Mouse (Mus musculus): ENCODE results near the gene Rplp0. TPM values are rescaled to one million over a fixed set of nuclear protein-coding genes. Genes with fewer than 3 reads are reported as not detected.
"Not testable (repeated sequence)": the region's sequence is repeated elsewhere in the genome, so short reads cannot be mapped to it uniquely, and the experiment has no call there.

Rplp0 gene
- polyA plus RNA-seq, 1 experiment from 2014 or later = 1,079 TPM

DNA sequence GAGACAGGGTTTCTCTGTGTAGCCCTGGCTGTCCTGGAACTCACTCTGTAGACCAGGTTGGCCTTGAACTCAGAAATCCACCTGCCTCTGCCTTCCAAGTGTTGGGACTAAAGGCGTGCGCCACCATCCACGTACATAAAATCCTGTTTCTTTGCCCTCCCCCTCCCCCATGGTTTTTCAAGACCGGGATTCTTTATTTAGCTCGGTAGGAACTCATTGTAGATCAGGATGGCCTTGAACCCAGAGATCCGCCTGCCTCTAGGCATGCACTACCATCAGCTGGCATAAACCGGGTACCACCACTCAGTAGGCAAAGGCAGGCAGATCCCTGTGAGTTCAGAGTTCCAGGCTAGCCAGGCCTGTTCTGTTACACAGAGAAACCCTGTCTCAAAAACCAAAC is 42.4 kb upstream of the Rplp0 start:
- in situ Hi-C loops (cut with MboI; ENCODE audit: low pct_unique_long_range_greater_than_20kb) = loop anchor here (25.0 kb wide), 1 partner anchor 1530 kb away; the partner anchor contains the start of gene Ssh1
- TF ChIP-seq CTCF (IDR thresholded peaks at IDR 0.05) = no peak
- CTCF ChIA-PET = interaction anchor here (1.2 kb wide), 1 partner anchor 15 kb away, joined by 3 read pairs; no protein-coding TSS in a partner anchor
- H3K27me3 ChIP-seq = no peaks in the 10 kb centered on the region
- POLR2A ChIA-PET = interaction anchor here (0.6 to 1.1 kb wide), 3 partner anchors 12 to 103 kb away, joined by 3 to 4 read pairs (median 4); no protein-coding TSS in a partner anchor
- DNase-seq (ENCODE audit: low read depth, low spot score) (no peak), ATAC-seq (no peak)

DNA sequence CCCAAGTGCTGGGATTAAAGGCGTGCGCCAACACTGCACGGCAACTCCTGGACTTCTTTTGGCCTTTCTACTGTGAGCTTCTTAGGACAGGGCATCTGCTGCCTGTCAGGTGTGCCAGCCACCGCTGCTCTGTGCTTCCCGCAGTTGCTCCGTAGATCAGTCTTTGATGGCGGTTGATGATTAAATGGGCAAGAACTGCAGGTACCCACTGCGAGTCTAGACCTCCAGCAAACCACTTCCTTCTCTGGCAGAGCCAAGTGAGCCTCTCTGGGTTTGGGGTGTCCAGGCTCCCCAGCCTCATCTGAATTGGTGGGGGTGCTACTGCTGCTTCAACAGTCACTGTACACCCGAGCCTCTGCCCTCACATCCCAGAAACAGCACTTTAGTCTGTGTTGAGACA is 41.8 kb upstream of the Rplp0 start:
- TF ChIP-seq CTCF (IDR thresholded peaks at IDR 0.05) = no peak
- ChIA-PET POLR2A (interaction anchor here (0.6 to 1.1 kb wide), 2 partner anchors 11 to 18 kb away, joined by 3 to 4 read pairs; no protein-coding TSS in a partner anchor), CTCF (no interaction called here)
- ATAC-seq (no peak), DNase-seq (ENCODE audit: low read depth, low spot score) (no peak)
- no peaks in the 10 kb centered on the region for H3K27me3 ChIP-seq
- in situ Hi-C loops (cut with MboI; ENCODE audit: low pct_unique_long_range_greater_than_20kb) = loop anchor here (25.0 kb wide), 1 partner anchor 1530 kb away; the partner anchor contains the start of gene Ssh1

DNA sequence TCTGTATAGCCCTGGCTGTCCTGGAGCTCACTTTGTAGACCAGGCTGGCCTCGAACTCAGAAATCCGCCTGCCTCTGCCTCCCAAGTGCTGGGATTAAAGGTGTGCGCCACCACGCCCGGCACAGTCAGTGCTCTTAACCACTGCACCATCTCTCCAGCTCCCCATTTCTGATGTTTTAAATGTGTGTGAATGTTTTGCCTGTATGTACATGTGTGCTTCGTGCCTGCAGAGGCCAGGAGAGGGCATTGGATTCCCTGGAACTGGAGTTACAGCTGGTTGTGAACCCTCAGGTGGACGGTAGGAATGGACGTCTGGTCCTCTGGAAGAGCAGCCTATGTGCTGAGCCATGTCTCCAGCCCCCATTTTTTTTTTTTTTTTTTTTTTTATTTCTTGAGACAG is 41.1 kb upstream of the Rplp0 start:
- DNase-seq (ENCODE audit: low read depth, low spot score); H3K27me3 ChIP-seq; ATAC-seq: not testable (repeated sequence)
- ChIA-PET POLR2A (interaction anchor here (1.1 kb wide), 1 partner anchor 11 kb away, joined by 4 read pairs; no protein-coding TSS in a partner anchor), CTCF (interaction anchor here (1.8 kb wide), 1 partner anchor 10 kb away, joined by 4 read pairs; no protein-coding TSS in a partner anchor)
- in situ Hi-C loops (cut with MboI; ENCODE audit: low pct_unique_long_range_greater_than_20kb) = loop anchor here (25.0 kb wide), 1 partner anchor 1531 kb away; the partner anchor contains the start of gene Ssh1

DNA sequence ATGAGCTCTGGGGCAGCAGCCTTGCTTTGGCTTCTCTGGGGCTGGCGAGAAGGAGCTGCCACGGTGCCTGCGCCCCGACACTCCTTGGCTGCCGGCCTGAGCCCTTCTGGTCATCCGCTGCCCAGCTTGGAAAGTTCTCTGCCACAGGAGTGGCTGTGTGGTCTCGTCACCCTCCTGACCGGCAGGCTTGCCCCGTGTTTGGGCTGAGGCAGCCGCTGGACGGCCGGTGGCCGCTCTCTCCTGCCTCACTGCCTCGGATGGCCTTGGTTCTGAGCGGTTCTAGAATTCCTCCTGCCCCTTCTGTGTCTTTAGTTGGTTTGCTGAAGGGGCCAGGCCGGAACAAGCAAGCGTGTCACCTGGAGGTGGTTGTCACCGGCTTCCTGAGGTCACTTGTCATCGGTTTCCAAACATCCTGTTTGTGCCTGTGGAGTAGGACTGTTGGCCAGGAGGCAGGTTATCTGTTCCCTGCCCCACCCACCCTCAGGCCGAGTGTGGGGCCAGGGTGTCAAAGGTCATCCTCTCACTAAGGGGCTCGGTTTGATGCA is 38.9 kb upstream of the Rplp0 start:
- CTCF ChIA-PET = interaction anchor here (3.9 to 6.6 kb wide), 2 partner anchors 10 to 18 kb away, joined by 14 to 48 read pairs; no protein-coding TSS in a partner anchor
- POLR2A ChIA-PET = interaction anchor here (2.0 kb wide), 1 partner anchor 11 kb away, joined by 4 read pairs; no protein-coding TSS in a partner anchor
- TF ChIP-seq CTCF (IDR thresholded peaks at IDR 0.05) = no peak
- no peaks in the 10 kb centered on the region for H3K27me3 ChIP-seq
- no peak for DNase-seq (ENCODE audit: low read depth, low spot score)
- no peak for ATAC-seq
- in situ Hi-C loops (cut with MboI; ENCODE audit: low pct_unique_long_range_greater_than_20kb) = loop anchor here (25.0 kb wide), 1 partner anchor 1533 kb away; the partner anchor contains the start of gene Ssh1

DNA sequence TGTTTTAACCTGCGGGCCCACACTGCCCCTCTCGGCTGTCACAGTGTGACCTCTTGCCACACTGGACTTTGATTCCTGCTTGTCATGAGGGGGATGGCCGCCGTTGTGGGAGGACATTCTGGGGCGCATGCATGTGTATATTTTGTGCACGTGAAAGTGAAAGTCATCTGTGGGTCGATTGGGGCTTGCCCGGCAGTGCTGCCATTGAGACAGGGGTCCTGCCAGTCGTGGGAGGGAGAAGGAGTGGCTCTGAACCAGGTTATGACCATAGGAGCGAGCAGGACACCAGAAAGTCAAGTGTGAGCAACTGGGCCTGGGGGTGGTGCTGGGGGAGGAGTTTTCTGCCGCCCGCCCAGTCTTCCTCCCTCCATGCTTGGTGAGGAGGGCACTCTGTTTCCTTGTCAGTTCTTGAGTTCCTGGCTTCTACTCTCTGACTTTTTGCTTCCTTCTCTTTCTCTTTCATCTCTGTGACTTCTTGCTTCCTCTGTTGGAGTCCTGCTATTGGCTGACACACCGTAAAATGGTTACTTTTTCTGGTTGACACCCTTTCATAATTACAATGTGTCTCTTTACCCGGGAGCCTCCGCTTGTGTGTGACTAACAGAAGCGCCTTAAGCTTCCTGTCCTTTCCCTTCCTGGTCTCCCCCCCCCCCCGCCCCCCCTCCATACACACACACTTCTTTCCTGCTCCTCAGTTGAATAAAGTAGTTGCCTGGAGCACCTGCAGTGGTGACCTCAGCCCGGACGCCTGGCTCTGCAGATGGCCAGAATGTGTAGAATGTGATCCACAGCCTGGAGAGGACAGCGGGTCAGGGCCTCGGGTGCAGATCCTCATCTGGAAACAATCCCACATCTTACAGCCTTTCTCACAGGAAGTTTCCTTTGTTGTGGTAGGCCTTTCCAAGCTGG is 37.5 kb upstream of the Rplp0 start:
- ChIA-PET CTCF (interaction anchor here (3.9 to 6.6 kb wide), 2 partner anchors 11 to 16 kb away, joined by 14 to 48 read pairs; no protein-coding TSS in a partner anchor), POLR2A (interaction anchor here (0.6 to 1.8 kb wide), 8 partner anchors 11 to 140 kb away, joined by 3 to 7 read pairs (median 4); no protein-coding TSS in a partner anchor)
- no peak for TF ChIP-seq CTCF (IDR thresholded peaks at IDR 0.05)
- DNase-seq (ENCODE audit: low read depth, low spot score) (no peak), ATAC-seq (no peak)
- no peaks in the 10 kb centered on the region for H3K27me3 ChIP-seq
- in situ Hi-C loops (cut with MboI; ENCODE audit: low pct_unique_long_range_greater_than_20kb) = loop anchor here (25.0 kb wide), 1 partner anchor 1535 kb away; the partner anchor contains the start of gene Ssh1

DNA sequence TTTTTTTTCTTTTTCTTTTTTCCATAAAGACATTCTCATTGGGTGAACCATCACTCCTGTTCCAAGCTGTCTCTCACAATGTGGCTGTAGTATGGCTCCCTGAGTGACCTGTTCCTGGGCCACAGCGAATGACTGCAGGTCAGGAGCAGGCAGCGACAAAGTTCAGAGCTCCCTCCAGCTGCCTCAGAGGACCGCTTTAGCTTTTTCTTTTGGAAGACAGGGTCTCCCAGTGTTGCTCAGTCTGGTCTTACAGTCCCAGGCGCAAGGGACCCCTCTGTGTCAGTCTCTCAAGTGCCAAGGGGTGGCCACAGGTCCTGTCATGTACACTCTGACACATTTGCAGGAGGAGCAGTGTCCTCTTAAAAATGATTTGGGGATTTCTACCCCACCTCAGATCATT is 36.7 kb upstream of the Rplp0 start:
- in situ Hi-C loops (cut with MboI; ENCODE audit: low pct_unique_long_range_greater_than_20kb) = loop anchor here (25.0 kb wide), 1 partner anchor 1535 kb away; the partner anchor contains the start of gene Ssh1

DNA sequence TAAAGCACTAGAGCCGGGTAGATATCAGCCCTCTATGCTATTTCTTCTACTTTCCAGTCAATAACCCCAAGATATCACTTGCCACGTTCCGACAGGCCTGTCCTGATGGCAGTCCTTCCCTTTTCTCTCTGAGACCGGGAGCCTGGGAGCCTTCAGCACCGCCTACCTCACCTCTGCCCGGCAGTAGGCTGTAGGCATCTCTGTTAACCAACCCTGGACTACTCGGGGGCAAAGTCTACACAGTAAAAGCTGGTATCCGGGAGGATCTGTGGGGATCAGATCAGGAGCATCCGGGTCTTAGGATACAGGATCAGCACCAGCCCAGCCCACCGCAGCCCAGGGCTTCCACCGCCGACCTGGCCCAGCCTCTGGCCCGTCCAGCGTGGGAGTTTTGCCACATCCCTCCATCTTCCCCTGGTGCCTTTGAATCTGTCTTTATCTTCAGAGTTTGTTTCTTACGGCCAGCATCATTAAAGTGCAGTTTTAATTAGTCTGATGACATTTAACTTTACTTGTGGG is 36.2 kb upstream of the Rplp0 start:
- ChIA-PET CTCF (interaction anchor here (1.1 to 6.6 kb wide), 3 partner anchors 8 to 18 kb away, joined by 3 to 48 read pairs (median 4); no protein-coding TSS in a partner anchor), POLR2A (interaction anchor here (0.7 to 1.5 kb wide), 2 partner anchors 16 to 142 kb away, joined by 4 read pairs; no protein-coding TSS in a partner anchor)
- DNase-seq (ENCODE audit: low read depth, low spot score) (no peak), ATAC-seq (no peak)
- no peaks in the 10 kb centered on the region for H3K27me3 ChIP-seq
- no peak for TF ChIP-seq CTCF (IDR thresholded peaks at IDR 0.05)
- in situ Hi-C loops (cut with MboI; ENCODE audit: low pct_unique_long_range_greater_than_20kb) = loop anchor here (25.0 kb wide), 1 partner anchor 1536 kb away; the partner anchor contains the start of gene Ssh1

More for the DNA sequence above, 36.7 kb upstream of the Rplp0 start:
- TF ChIP-seq CTCF (IDR thresholded peaks at IDR 0.05) = no peak
- CTCF ChIA-PET = interaction anchor here (3.9 to 6.6 kb wide), 2 partner anchors 12 to 16 kb away, joined by 14 to 48 read pairs; no protein-coding TSS in a partner anchor
- ATAC-seq (no peak), DNase-seq (ENCODE audit: low read depth, low spot score) (no peak)
- POLR2A ChIA-PET = interaction anchor here (0.7 to 1.8 kb wide), 4 partner anchors 12 to 141 kb away, joined by 4 to 5 read pairs (median 4); no protein-coding TSS in a partner anchor
- no peaks in the 10 kb centered on the region for H3K27me3 ChIP-seq

DNA sequence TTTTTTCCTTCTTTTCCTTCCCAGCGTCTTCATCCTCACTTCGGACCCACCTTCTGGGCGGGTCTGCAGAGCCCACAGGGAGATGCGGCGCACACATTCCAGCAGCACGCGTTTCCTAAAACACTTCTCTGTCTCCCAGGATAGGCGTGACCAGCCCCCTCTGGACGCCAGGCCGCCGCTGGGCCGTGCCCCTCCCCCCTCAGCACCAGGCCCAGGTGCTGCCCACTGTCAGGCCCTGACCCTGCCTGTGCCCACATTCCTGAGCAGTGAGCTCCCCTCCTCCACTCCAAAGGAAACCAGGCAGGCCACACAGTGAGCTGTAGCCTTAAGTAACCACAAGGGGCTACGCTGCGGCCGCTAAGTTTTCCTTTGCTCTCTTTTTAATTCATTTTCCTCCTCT is 35.3 kb upstream of the Rplp0 start:
- ChIA-PET POLR2A (interaction anchor here (0.7 to 1.3 kb wide), 2 partner anchors 9 to 15 kb away, joined by 3 to 4 read pairs; no protein-coding TSS in a partner anchor), CTCF (interaction anchor here (1.1 to 6.6 kb wide), 4 partner anchors 9 to 17 kb away, joined by 3 to 48 read pairs (median 6); no protein-coding TSS in a partner anchor)
- in situ Hi-C loops (cut with MboI; ENCODE audit: low pct_unique_long_range_greater_than_20kb) = loop anchor here (25.0 kb wide), 1 partner anchor 1537 kb away; the partner anchor contains the start of gene Ssh1
- no peak for TF ChIP-seq CTCF (IDR thresholded peaks at IDR 0.05)
- no peak for DNase-seq (ENCODE audit: low read depth, low spot score)
- peak; percentile 47 for ATAC-seq
- H3K27me3 ChIP-seq = no peaks in the 10 kb centered on the region

DNA sequence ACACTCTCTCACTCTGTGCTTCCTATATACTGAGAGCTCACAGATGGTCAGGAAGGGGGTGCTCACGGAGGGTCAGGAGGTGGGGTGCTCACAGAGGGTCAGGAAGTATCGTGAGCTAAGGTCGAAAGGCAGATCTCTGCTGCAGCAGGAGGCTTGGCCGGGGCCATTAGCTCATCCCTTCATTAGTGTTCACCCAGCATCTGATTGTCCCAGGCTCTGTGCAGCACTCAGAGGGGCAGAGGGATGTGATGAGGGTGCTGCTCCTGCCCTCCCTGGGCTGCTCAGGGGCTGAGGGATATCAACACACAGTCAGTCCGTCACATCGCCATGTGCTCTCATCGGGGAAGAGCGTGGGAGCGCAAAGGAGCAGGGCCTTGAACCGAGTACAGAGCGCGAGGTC is 34.8 kb upstream of the Rplp0 start:
- in situ Hi-C loops (cut with MboI; ENCODE audit: low pct_unique_long_range_greater_than_20kb) = loop anchor here (25.0 kb wide), 1 partner anchor 1537 kb away; the partner anchor contains the start of gene Ssh1
- CTCF ChIA-PET = interaction anchor here (1.0 to 6.6 kb wide), 4 partner anchors 9 to 16 kb away, joined by 3 to 48 read pairs (median 5); no protein-coding TSS in a partner anchor
- POLR2A ChIA-PET = interaction anchor here (1.3 kb wide), 1 partner anchor 10 kb away, joined by 3 read pairs; no protein-coding TSS in a partner anchor
- no peak for ATAC-seq
- no peak for DNase-seq (ENCODE audit: low read depth, low spot score)
- TF ChIP-seq CTCF (IDR thresholded peaks at IDR 0.05) = no peak
- no peaks in the 10 kb centered on the region for H3K27me3 ChIP-seq
